Mouse (Mus musculus): ENCODE data around the gene Psmd9. TPM values are rescaled to one million over a fixed set of nuclear protein-coding genes. Genes with fewer than 3 reads are reported as not detected.
"Not testable (repeated sequence)": the region's sequence is repeated elsewhere in the genome, so short reads cannot be mapped to it uniquely, and the experiment has no call there.

The Psmd9 gene
- polyA plus RNA-seq, 1 experiment from 2014 or later, result 71.5 TPM

DNA sequence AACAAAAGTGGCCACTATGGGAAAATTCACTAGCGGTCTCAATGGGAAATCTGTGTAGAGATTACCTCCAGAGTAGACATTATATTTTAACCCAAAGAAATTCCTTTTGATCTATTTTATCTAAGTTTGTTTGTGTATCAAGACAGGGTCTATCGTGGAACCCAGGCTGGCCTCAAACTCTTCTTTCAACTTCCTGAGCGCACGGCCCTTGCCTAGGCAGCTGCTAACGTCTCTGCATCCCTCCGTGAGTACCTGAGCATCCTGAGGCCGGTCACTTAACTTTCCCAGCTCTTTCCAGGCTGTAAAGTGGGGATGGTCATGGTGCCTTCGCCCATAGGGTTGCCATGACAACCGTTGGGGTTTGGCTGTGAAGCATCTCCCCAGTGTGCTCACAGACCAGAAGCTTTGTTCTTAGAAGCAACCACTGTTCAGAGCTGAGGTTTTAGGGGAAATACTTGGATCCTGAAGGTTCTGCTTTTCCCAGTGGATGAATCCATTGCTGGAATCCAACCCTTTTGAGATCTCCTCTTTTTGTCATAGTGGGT is 23.5 kb downstream of the Psmd9 start:
- no peaks in the 10 kb centered on the region for H3K4me1 ChIP-seq
- H3K9ac ChIP-seq, result no peak overlapping the region
- no peak overlapping the region for H3K4me3 ChIP-seq
- no peaks in the 10 kb centered on the region for H3K9me3 ChIP-seq
- no peak overlapping the region for H3K27ac ChIP-seq
- no peaks in the 10 kb centered on the region for H3K27me3 ChIP-seq (replicated peaks)
- no peak for ATAC-seq (replicated peaks)
- 54% methylated on average over 9 of the region's 9 CpGs for WGBS
- no peaks in the 10 kb centered on the region for H3K36me3 ChIP-seq (replicated peaks)
- no peak overlapping the region for H3K4me2 ChIP-seq

DNA sequence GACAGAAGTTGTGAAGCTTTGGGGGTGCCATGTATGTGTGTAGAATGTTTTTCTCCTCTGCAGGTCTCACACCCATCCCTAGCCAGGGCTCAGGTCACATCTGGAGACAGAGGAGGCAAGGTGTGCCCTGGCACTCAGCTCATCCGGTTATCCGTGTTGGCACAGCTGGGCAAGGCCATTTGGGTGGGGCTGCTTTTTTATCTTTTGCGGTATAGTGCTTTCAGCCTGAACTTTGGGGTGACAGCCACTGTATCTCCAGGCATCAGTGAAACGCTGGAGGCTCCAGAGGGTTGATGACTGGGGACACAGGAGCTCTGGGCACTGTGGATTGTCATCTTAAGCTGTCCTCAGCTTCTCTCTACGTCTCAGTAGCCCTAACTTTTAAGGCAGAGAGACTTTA is 24.2 kb downstream of the Psmd9 start:
- ATAC-seq (replicated peaks), result no peak
- 83% methylated on average over 5 of the region's 5 CpGs for WGBS
- Histone ChIP-seq H3K9ac (no peak overlapping the region), H3K4me1 (no peaks in the 10 kb centered on the region), H3K4me2 (no peak overlapping the region), H3K9me3 (no peaks in the 10 kb centered on the region), H3K36me3 (replicated peaks) (no peaks in the 10 kb centered on the region), H3K4me3 (no peak overlapping the region), H3K27me3 (replicated peaks) (no peaks in the 10 kb centered on the region), H3K27ac (no peak overlapping the region)

GRCm38 (mm10) chr5:123194856-123195255 is 25.6 kb downstream of the Psmd9 start:
- H3K36me3 ChIP-seq (replicated peaks), result no peaks in the 10 kb centered on the region
- ATAC-seq (replicated peaks), result no peak
- H3K9ac ChIP-seq, result no peak overlapping the region
- no peaks in the 10 kb centered on the region for H3K9me3 ChIP-seq
- no peak overlapping the region for H3K4me2 ChIP-seq
- H3K27ac ChIP-seq, result no peak overlapping the region
- H3K4me1 ChIP-seq, result no peaks in the 10 kb centered on the region
- no peaks in the 10 kb centered on the region for H3K27me3 ChIP-seq (replicated peaks)
- no peak overlapping the region for H3K4me3 ChIP-seq
- WGBS, result 86% methylated on average over 6 of the region's 6 CpGs

GRCm38 (mm10) chr5:123195500-123196000 is 26.3 kb downstream of the Psmd9 start:
- no peaks in the 10 kb centered on the region for H3K4me1 ChIP-seq
- ATAC-seq (replicated peaks), result no peak
- no peak overlapping the region for H3K9ac ChIP-seq
- no peak overlapping the region for H3K4me2 ChIP-seq
- H3K4me3 ChIP-seq, result no peak overlapping the region
- no peak overlapping the region for H3K27ac ChIP-seq
- H3K27me3 ChIP-seq (replicated peaks), result no peaks in the 10 kb centered on the region
- 91% methylated on average over 16 of the region's 16 CpGs for WGBS
- no peaks in the 10 kb centered on the region for H3K9me3 ChIP-seq
- H3K36me3 ChIP-seq (replicated peaks), result no peaks in the 10 kb centered on the region

GRCm38 (mm10) chr5:123196746-123197145 is 27.5 kb downstream of the Psmd9 start:
- Histone ChIP-seq H3K9ac (no peak overlapping the region), H3K36me3 (replicated peaks) (no peaks in the 10 kb centered on the region), H3K4me1 (no peaks in the 10 kb centered on the region), H3K27ac (no peak overlapping the region), H3K4me2 (no peak overlapping the region), H3K4me3 (no peak overlapping the region), H3K27me3 (replicated peaks) (no peaks in the 10 kb centered on the region), H3K9me3 (no peaks in the 10 kb centered on the region)
- no peak for ATAC-seq (replicated peaks)
- 75% methylated on average over 4 of the region's 4 CpGs for WGBS

- Histone ChIP-seq H3K9me3 (no peaks in the 10 kb centered on the region), H3K9ac (no peak overlapping the region), H3K27ac (no peak overlapping the region), H3K4me3 (no peak overlapping the region), H3K4me2 (no peak overlapping the region), H3K27me3 (replicated peaks) (no peaks in the 10 kb centered on the region), H3K36me3 (replicated peaks) (no peaks in the 10 kb centered on the region), H3K4me1 (no peaks in the 10 kb centered on the region)
- no peak for ATAC-seq (replicated peaks)
- WGBS, result 87% methylated on average over 4 of the region's 4 CpGs
Observed at GRCm38 (mm10) chr5:123198523-123198922, 29.3 kb downstream of the Psmd9 start.

DNA sequence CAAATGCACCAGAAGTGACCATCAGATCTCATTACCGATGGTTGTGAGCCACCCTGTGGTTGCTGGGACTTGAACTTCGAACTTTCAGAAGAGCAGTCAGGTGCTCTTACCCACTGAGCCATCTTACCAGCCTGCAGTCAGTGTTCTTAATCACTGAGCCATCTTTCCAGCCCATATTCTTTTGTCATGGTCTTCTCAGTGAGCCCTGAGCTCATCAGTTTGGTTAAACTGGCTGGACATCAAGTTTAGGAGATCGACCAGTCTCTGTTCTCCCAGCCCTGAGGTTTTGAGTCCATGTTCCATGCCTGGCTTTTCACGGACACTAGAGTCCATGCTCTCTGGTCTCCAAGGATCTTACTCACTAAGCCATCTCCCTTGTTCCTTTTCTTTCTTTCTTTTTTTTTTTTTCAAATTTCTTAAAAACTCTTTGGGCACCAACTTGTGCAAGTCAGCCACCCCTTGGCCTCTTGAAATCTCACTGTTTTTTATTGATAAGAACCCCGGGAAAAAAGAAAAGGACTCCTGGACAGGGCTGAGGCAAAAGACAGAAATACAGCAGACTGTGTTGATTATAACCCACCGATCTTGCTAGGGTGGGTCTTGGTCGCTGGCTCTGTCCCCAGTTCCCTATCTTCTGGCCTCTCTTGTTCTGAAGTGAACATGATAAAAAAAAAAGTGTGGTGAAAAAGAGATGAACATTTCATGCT is 31.8 kb downstream of the Psmd9 start:
- 87% methylated on average over 5 of the region's 7 CpGs for WGBS
- not testable (repeated sequence) for H3K36me3 ChIP-seq (replicated peaks); H3K27me3 ChIP-seq (replicated peaks); H3K4me1 ChIP-seq; H3K9ac ChIP-seq; H3K9me3 ChIP-seq; H3K4me2 ChIP-seq; H3K27ac ChIP-seq; ATAC-seq (replicated peaks); H3K4me3 ChIP-seq

DNA sequence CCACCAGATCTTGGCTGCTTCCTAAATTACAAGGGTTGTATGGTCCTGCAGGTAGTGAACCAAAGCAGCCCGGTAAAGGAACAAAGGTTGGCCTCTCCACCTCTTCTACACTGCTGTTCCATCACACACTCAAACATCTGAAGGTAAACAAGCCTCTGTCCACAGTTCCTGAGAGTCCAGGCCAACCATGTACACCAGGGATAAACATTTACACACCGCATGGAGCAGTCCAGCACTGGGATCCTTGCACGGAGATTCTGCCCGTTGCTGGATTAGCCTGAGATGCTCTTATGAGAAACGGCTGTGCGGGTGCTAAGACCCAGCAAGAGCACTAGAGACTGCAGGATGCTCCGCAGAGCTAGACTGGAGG is 32.3 kb downstream of the Psmd9 start:
- no peaks in the 10 kb centered on the region for H3K36me3 ChIP-seq (replicated peaks)
- no peak overlapping the region for H3K4me3 ChIP-seq
- no peaks in the 10 kb centered on the region for H3K27me3 ChIP-seq (replicated peaks)
- no peak overlapping the region for H3K9ac ChIP-seq
- no peak overlapping the region for H3K4me2 ChIP-seq
- ATAC-seq (replicated peaks), result no peak
- H3K9me3 ChIP-seq, result no peaks in the 10 kb centered on the region
- WGBS, result 82% methylated on average over 7 of the region's 7 CpGs
- no peaks in the 10 kb centered on the region for H3K4me1 ChIP-seq
- no peak overlapping the region for H3K27ac ChIP-seq

DNA sequence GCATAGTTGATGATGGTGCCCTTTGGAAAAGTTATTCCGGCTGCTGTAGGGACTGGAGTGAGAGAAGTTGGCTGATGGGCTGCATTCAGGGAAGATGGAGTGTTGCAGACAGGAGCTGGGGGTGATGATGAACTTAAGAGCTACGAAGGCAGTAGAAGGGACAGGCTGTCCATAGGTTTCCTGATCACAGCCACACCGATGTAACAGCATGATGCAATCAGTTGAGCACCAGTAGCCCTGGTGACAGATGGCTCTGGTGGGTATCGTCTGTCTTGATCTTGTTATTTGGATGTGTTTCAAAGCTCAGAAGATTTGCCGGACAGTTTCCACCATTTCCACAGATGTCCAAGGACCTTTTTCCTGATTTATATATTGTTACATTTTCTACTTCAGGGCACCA is 32.8 kb downstream of the Psmd9 start:
- no peaks in the 10 kb centered on the region for H3K9me3 ChIP-seq
- WGBS, result 87% methylated on average over 5 of the region's 5 CpGs

DNA sequence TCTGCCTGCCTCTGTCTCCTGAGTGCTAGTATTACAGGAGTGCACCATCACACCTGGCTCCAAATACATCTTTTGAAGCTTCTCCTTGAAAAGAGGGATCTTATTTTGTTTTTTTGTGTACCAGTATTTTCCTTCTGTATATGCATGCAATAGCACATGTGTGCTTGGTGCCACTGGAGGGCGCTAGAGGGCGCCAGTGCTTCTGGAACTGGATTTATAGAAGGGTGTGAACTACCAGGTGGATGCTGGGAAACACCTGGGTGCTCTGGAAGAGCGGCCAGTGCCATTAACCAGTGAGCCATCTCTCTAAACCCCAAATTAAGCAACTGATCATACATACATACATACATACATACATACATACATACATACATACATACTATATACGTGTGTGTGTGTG is 33.6 kb downstream of the Psmd9 start:
- not testable (repeated sequence) for H3K4me1 ChIP-seq; H3K4me2 ChIP-seq; ATAC-seq (replicated peaks); H3K27ac ChIP-seq; H3K9me3 ChIP-seq; H3K9ac ChIP-seq; H3K4me3 ChIP-seq; H3K27me3 ChIP-seq (replicated peaks); H3K36me3 ChIP-seq (replicated peaks)
- 44% methylated on average over 4 of the region's 4 CpGs for WGBS

More for the DNA sequence above, 32.8 kb downstream of the Psmd9 start:
- no peak for ATAC-seq (replicated peaks)
- Histone ChIP-seq H3K27me3 (replicated peaks) (no peaks in the 10 kb centered on the region), H3K27ac (no peak overlapping the region), H3K4me2 (no peak overlapping the region), H3K9ac (no peak overlapping the region), H3K36me3 (replicated peaks) (no peaks in the 10 kb centered on the region), H3K4me1 (no peaks in the 10 kb centered on the region), H3K4me3 (no peak overlapping the region)

DNA sequence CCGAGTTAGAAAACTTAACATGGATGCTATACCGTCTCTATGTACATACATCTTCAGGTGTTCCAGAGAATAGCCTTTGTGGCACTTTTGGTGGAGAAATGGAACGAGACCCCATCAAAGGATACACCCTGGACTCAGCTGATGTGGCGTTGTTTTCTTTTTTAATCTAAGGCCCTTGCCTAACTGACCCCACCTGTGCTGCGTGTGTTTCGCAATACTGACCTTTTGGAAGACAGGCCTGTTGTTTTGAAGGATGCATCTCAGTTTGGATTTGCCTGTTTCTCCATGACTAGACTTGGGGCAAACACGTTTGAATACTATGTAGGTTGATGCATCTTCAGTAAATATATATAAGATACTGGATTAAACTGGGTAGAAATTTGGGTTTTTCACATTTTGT is 34.4 kb downstream of the Psmd9 start:
- not testable (repeated sequence) for H3K36me3 ChIP-seq (replicated peaks); ATAC-seq (replicated peaks); H3K9ac ChIP-seq; H3K4me3 ChIP-seq; H3K4me1 ChIP-seq; H3K9me3 ChIP-seq; H3K4me2 ChIP-seq; H3K27me3 ChIP-seq (replicated peaks); H3K27ac ChIP-seq
- WGBS, result 89% methylated on average over 7 of the region's 7 CpGs

DNA sequence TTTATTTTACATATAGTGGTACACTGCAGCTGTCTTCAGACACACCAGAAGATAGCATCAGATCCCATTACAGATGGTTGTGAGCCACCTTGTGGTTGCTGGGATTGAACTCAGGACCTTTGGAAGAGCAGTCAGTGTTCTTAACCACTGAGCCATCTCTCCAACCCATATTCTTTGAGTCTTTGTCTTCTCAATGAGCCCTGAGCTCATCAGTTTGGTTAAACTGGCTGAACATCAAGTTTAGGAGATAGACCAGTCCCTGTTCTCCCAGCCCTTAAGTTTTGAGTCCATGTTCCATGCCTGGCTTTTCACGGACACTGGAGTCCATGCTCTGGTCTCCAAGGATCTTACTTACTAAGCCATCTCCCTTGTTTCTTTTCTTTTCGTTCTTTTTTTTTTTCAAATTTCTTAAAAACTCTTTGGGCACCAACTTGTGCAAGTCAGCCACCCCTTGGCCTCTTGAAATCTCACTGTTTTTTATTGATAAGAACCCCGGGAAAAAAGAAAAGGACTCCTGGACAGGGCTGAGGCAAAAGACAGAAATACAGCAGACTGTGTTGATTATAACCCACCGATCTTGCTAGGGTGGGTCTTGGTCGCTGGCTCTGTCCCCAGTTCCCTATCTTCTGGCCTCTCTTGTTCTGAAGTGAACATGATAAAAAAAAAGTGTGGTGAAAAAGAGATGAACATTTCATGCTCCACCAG is 53.3 kb downstream of the Psmd9 start:
- H3K9me3 ChIP-seq; ATAC-seq (replicated peaks); H3K4me3 ChIP-seq; H3K4me1 ChIP-seq; H3K9ac ChIP-seq; H3K36me3 ChIP-seq (replicated peaks); H3K27me3 ChIP-seq (replicated peaks); H3K4me2 ChIP-seq; H3K27ac ChIP-seq: not testable (repeated sequence)
- 85% methylated on average over 4 of the region's 5 CpGs for WGBS

DNA sequence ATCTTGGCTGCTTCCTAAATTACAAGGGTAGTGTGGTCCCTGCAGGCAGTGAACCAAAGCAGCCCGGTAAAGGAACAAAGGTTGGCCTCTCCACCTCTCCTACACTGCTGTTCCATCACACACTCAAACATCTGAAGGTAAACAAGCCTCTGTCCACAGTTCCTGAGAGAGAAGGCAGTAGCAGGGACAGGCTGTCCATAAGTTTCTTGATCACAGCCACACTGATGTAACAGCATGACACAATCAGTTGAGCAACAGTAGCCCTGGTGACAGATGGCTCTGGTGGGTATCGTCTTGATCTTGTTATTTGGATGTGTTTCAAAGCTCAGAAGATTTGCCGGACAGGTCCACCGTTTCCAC is 53.8 kb downstream of the Psmd9 start:
- no peaks in the 10 kb centered on the region for H3K4me1 ChIP-seq
- no peak overlapping the region for H3K9ac ChIP-seq
- no peaks in the 10 kb centered on the region for H3K9me3 ChIP-seq
- no peak overlapping the region for H3K4me2 ChIP-seq
- WGBS, result 87% methylated on average over 4 of the region's 4 CpGs
- H3K36me3 ChIP-seq (replicated peaks), result no peaks in the 10 kb centered on the region
- no peak for ATAC-seq (replicated peaks)
- no peak overlapping the region for H3K4me3 ChIP-seq
- no peak overlapping the region for H3K27ac ChIP-seq
- no peaks in the 10 kb centered on the region for H3K27me3 ChIP-seq (replicated peaks)
